Mouse (Mus musculus) embryonic facial prominence, embryonic 14.5 days (tissue): Measurements from ENCODE around the gene Tcam1. TPM values are rescaled to one million over a fixed set of nuclear protein-coding genes. Genes with fewer than 3 reads are reported as not detected.
A peak's percentile ranks its signal among the peaks of the same experiment; 100 is the strongest.

Source experiments
- ATAC-seq: fragments of 200-750 bp; cut with Nextera tagmentation; 2 replicates; pipeline ENCODE4 v1.8.0; 2017; ENCODE audit warnings: low read depth, moderate number of reproducible peaks, moderate TSS enrichment
- DNase-seq: peaks from one replicate; pipeline ENCODE4 v3.0.0-alpha.2; 2015; ENCODE audit warnings: low spot score
- H3K27ac ChIP-seq: fragments of 300-500 bp; sonication (generic); replicated peaks from 2 replicates; pipeline ENCODE4 v1.5.1; 2014; ENCODE audit warnings: low read depth, mild to moderate bottlenecking, low read length, moderate library complexity
- H3K27me3 ChIP-seq: fragments of 300-500 bp; sonication (generic); replicated peaks from 2 replicates; pipeline ENCODE4 v1.6.1; 2014; ENCODE audit warnings: low read length; ENCODE audit not compliant: control insufficient read depth, insufficient read depth
- H3K36me3 ChIP-seq: fragments of 300-500 bp; sonication (generic); 2 replicates; pipeline ENCODE4 v1.6.1; 2014; ENCODE audit warnings: low read length, mixed read lengths; ENCODE audit not compliant: control insufficient read depth, insufficient read depth
- H3K4me1 ChIP-seq: fragments of 300-500 bp; sonication (generic); 2 replicates; pipeline ENCODE4 v1.6.1; 2014; ENCODE audit warnings: antibody characterized with exemption, low read length; ENCODE audit not compliant: control insufficient read depth, insufficient read depth
- H3K4me2 ChIP-seq: fragments of 300-500 bp; sonication (generic); 2 replicates; pipeline ENCODE4 v1.6.1; 2014; ENCODE audit warnings: low read depth, mild to moderate bottlenecking, low read length, moderate library complexity, mixed read lengths
- H3K4me3 ChIP-seq: fragments of 300-500 bp; sonication (generic); 2 replicates; pipeline ENCODE4 v1.5.1; 2014; ENCODE audit warnings: low read depth, mild to moderate bottlenecking, low read length
- H3K9ac ChIP-seq: fragments of 300-500 bp; sonication (generic); 2 replicates; pipeline ENCODE4 v1.6.1; 2014; ENCODE audit warnings: low read depth, mild to moderate bottlenecking, low read length, moderate library complexity, mixed read lengths
- H3K9me3 ChIP-seq: fragments of 300-500 bp; sonication (generic); 2 replicates; pipeline ENCODE4 v1.6.1; 2016; ENCODE audit warnings: low read length; ENCODE audit not compliant: control insufficient read depth
- WGBS: fragments of 180-500 bp; shearing (Covaris S2); extraction: QIAGEN DNeasy Blood & Tissue Kit; methylation state at CpG from one replicate; pipeline ENCODE4 v1.1.7; 2014; 5-methylcytosine and 5-hydroxymethylcytosine counted together
- polyA plus RNA-seq: library from polyadenylated mRNA; unstranded; fragments of >200 nt; fragmentation: Nextera tagmentation; extraction: Ambion mirVana; gene quantifications from 2 replicates; pipeline ENCODE4 v1.2.1, GENCODE M21; 2014

Gene Tcam1
- polyA plus RNA-seq, 1 experiment from 2014 or later: 0.74 TPM

- ATAC-seq (no peak), DNase-seq (no peak)
- Histone ChIP-seq H3K27me3 (no peaks in the 10 kb centered on the region), H3K36me3 (no peaks in the 10 kb centered on the region), H3K4me1 (peaks cover 26% of the 10 kb centered on the region), H3K4me3 (no peak overlapping the region), H3K27ac (no peak overlapping the region), H3K9ac (no peak overlapping the region), H3K4me2 (no peak overlapping the region), H3K9me3 (no peaks in the 10 kb centered on the region)
- 50% methylated on average over 1 of the region's 1 CpGs for WGBS
Observed at GRCm38 (mm10) chr11:106316416-106316815, 39.9 kb downstream of the Tcam1 start.

- WGBS: 74% methylated on average over 7 of the region's 7 CpGs
- ATAC-seq (no peak), DNase-seq (no peak)
- no peaks in the 10 kb centered on the region for H3K36me3 ChIP-seq
- H3K9me3 ChIP-seq: no peaks in the 10 kb centered on the region
- no peak overlapping the region for H3K27ac ChIP-seq
- H3K9ac ChIP-seq: no peak overlapping the region
- H3K4me2 ChIP-seq: no peak overlapping the region
- no peaks in the 10 kb centered on the region for H3K27me3 ChIP-seq
- H3K4me1 ChIP-seq: peaks cover 26% of the 10 kb centered on the region
- no peak overlapping the region for H3K4me3 ChIP-seq
Observed at GRCm38 (mm10) chr11:106317801-106318200, 41.3 kb downstream of the Tcam1 start.

GRCm38 (mm10) chr11:106318406-106319366 is 42.2 kb downstream of the Tcam1 start:
- H3K27ac ChIP-seq: no peak overlapping the region; the same call in 1 of the 2 replicates
- H3K9me3 ChIP-seq: no peaks in the 10 kb centered on the region
- H3K9ac ChIP-seq: no peak overlapping the region
- WGBS: 61% methylated on average over 21 of the region's 21 CpGs
- peaks cover 23% of the 10 kb centered on the region for H3K4me1 ChIP-seq
- no peaks in the 10 kb centered on the region for H3K36me3 ChIP-seq
- no peak overlapping the region for H3K4me3 ChIP-seq
- no peak for DNase-seq
- H3K27me3 ChIP-seq: no peaks in the 10 kb centered on the region
- no peak for ATAC-seq
- H3K4me2 ChIP-seq: no peak overlapping the region

GRCm38 (mm10) chr11:106324858-106325257 is 48.4 kb downstream of the Tcam1 start:
- Histone ChIP-seq H3K36me3 (no peaks in the 10 kb centered on the region), H3K9me3 (no peaks in the 10 kb centered on the region), H3K27me3 (no peaks in the 10 kb centered on the region), H3K4me2 (no peak overlapping the region), H3K4me3 (no peak overlapping the region), H3K9ac (no peak overlapping the region), H3K4me1 (peaks cover 6% of the 10 kb centered on the region; the same call in 1 of the 2 replicates), H3K27ac (no peak overlapping the region)
- WGBS: 61% methylated on average over 5 of the region's 5 CpGs
- no peak for DNase-seq
- no peak for ATAC-seq

DNA sequence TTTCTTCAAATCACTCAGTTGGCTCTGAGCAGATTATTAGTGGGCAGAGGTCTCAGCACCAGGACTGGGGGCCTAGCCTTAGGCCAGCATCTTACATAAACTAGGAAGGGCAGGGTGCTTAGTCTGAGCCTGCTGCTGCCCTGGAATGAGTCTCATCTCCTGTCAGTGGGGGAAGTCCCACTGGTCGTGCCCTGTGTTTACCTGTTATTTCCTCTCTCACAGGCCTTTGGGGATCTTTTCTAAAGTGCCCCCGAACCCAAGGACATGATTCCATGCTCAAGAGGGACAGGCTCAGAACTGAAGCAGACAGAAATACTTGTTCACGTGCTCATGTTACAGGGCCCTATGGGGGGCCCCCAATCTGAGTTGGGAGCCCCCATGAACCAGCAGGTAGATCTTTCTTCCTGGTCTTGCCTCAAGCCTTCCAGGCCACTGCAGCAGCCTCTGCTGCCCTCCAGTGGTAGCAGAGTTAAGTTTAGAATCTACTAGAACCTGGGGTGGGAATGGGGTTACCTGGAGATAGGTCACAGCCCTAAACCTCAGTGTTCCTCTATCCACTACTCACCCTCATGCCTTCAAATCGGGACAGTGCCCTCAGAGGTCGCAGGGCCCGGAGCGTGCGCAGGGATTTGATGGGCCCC is 49.2 kb downstream of the Tcam1 start:
- no peaks in the 10 kb centered on the region for H3K36me3 ChIP-seq
- no peaks in the 10 kb centered on the region for H3K27me3 ChIP-seq
- peaks cover 6% of the 10 kb centered on the region; the same call in 1 of the 2 replicates for H3K4me1 ChIP-seq
- H3K9me3 ChIP-seq: no peaks in the 10 kb centered on the region
- no peak overlapping the region for H3K4me3 ChIP-seq
- ATAC-seq (0 out of 2 replicates have a peak, but pooled peaks have one; percentile 45), DNase-seq (peak; percentile 72)
- WGBS: 70% methylated on average over 8 of the region's 8 CpGs
- H3K4me2 ChIP-seq: no peak overlapping the region
- no peak overlapping the region for H3K9ac ChIP-seq
- H3K27ac ChIP-seq: no peak overlapping the region

DNA sequence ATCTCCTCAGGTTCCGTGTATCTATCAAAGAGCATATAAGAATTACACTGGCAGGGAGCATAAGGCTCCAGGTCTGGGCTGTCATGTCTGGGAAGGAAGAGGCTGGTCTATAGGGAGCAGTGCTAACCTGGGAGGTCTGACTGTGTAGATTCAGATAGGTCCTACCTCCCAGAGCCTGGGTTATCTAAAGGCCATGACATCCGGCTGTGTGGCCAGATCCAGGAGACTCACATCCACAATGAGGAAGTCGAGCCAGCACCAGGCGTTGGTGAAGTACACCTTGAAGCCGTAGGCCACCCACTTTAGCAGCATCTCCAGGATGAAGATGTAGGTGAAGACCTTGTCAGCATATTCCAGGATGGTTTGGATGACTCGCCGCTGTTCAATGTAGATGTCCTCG is 50.0 kb downstream of the Tcam1 start:
- no peak overlapping the region for H3K4me3 ChIP-seq
- WGBS: 86% methylated on average over 8 of the region's 8 CpGs
- no peak for ATAC-seq
- no peaks in the 10 kb centered on the region for H3K27me3 ChIP-seq
- no peak overlapping the region for H3K27ac ChIP-seq
- H3K9ac ChIP-seq: no peak overlapping the region
- H3K9me3 ChIP-seq: no peaks in the 10 kb centered on the region
- DNase-seq: no peak
- H3K36me3 ChIP-seq: no peaks in the 10 kb centered on the region
- no peak overlapping the region for H3K4me2 ChIP-seq
- peaks cover 6% of the 10 kb centered on the region; the same call in 1 of the 2 replicates for H3K4me1 ChIP-seq

GRCm38 (mm10) chr11:106328521-106328920 is 52.0 kb downstream of the Tcam1 start:
- Histone ChIP-seq H3K4me1 (peaks cover 6% of the 10 kb centered on the region; the same call in 1 of the 2 replicates), H3K4me3 (no peak overlapping the region), H3K4me2 (no peak overlapping the region), H3K27ac (no peak overlapping the region), H3K9ac (no peak overlapping the region), H3K27me3 (no peaks in the 10 kb centered on the region), H3K36me3 (no peaks in the 10 kb centered on the region), H3K9me3 (no peaks in the 10 kb centered on the region)
- WGBS: 52% methylated on average over 5 of the region's 5 CpGs
- no peak for DNase-seq
- no peak for ATAC-seq

- Histone ChIP-seq H3K4me1 (peaks cover 6% of the 10 kb centered on the region; the same call in 1 of the 2 replicates), H3K9ac (no peak overlapping the region), H3K27ac (no peak overlapping the region), H3K27me3 (no peaks in the 10 kb centered on the region), H3K4me3 (no peak overlapping the region), H3K9me3 (no peaks in the 10 kb centered on the region), H3K4me2 (no peak overlapping the region), H3K36me3 (no peaks in the 10 kb centered on the region)
- no peak for ATAC-seq
- DNase-seq: no peak
- 57% methylated on average over 6 of the region's 6 CpGs for WGBS
Observed at GRCm38 (mm10) chr11:106329128-106329527, 52.7 kb downstream of the Tcam1 start.
